Mouse (Mus musculus) embryo, embryonic 10.5 days (tissue): ENCODE results near the gene Vtn.
"Not testable (repeated sequence)": the region's sequence is repeated elsewhere in the genome, so short reads cannot be mapped to it uniquely, and the experiment has no call there.

Experiments
- DNase-seq: peaks from one replicate; pipeline ENCODE4 v3.0.0-alpha.2; 2015; ENCODE audit warnings: low spot score

The Vtn gene

DNA sequence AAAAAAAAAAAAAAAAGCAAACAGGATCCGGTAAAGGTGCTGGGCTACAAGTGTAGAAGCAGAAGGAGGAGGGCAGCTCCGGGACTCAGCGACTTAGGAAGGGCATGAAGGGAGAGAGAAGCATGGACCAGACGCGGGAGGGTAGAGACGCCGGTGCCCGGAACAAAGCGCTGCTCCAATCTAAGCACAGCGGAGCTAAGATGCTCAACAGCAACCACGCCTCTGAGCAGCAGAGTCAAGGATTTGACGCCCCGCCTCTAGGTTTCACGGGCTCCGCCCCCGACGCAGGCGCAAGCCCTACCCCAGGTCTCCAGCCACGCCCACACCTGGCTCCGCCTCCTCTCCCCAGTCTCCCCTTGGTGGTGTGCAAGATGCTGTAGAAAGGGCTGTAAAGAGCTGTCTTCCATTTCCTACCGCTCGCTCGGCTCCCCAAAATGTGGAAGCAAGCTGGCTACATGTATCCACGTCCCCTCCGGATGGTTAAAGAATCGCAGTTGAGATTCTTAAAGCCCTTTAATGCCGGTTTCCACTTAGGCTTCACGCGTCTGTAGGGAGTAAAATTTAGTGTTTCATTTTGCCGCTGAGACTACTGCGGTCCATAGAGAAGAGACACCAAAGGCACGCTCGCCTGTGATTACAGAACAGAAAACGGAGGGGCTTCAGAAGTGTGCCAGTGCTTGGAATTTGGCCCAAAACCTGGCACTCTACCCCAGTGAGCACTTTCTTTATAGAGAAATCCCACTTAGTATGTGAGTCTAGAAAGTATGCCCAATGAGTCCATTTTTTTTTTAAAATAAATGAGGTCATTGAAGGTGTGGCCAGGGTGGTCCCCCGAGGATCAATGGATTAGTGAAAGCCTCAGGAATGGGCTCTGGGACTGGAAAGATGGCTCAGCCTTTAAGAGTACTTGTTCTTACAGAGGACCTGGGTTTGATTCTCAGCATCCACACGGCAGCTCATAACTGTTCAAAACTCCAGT, 1.1 kb upstream of the Vtn start, which contains the start of gene Sarm1:
Gene Sarm1 (minus strand): TSS at position 211 of the 979 bp plus-strand sequence.
- peak; percentile 97 for DNase-seq

DNA sequence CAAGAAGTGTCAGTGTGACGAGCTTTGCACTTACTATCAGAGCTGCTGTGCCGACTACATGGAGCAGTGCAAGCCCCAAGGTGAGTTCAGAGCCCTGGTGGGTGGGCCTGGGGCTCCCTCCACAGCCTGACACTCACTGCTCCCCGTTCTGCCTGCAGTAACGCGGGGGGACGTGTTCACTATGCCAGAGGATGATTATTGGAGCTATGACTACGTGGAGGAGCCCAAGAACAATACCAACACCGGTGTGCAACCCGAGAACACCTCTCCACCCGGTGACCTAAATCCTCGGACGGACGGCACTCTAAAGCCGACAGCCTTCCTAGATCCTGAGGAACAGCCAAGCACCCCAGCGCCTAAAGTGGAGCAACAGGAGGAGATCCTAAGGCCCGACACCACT, 652 bp downstream of the Vtn start:
- DNase-seq, result no peak

DNA sequence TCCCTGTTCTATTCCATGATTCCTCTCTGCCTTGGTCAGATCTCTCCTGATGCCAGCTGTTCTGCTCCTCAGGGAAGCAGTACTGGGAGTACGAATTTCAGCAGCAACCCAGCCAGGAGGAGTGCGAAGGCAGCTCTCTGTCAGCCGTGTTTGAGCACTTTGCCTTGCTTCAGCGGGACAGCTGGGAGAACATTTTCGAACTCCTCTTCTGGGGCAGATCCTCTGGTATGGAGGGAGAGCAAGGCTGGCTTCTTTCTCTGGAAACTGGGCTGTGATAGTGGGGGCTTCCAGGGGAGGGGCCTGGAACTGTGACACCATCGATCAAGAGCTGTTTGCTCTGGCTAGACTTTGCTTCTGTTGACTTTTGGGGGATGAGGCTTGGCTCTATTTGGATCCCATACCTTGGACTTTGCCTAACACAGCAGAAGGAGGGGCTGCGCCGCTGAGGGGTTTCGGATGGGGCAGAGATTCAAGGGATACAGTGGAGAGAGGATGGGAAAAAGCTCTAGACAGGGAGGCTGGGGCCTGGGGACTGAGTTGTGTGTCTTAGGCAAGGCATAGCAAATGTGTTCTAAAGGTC, 1.8 kb downstream of the Vtn start:
- no peak for DNase-seq

DNA sequence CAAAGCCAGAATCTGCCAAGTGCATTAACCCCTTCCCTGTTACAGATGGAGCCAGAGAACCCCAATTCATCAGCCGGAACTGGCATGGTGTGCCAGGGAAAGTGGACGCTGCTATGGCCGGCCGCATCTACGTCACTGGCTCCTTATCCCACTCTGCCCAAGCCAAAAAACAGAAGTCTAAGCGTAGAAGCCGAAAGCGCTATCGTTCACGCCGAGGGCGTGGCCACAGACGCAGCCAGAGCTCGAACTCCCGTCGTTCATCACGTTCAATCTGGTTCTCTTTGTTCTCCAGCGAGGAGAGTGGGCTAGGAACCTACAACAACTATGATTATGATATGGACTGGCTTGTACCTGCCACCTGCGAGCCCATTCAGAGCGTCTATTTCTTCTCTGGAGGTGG, 2.6 kb downstream of the Vtn start:
- DNase-seq, result no peak

DNA sequence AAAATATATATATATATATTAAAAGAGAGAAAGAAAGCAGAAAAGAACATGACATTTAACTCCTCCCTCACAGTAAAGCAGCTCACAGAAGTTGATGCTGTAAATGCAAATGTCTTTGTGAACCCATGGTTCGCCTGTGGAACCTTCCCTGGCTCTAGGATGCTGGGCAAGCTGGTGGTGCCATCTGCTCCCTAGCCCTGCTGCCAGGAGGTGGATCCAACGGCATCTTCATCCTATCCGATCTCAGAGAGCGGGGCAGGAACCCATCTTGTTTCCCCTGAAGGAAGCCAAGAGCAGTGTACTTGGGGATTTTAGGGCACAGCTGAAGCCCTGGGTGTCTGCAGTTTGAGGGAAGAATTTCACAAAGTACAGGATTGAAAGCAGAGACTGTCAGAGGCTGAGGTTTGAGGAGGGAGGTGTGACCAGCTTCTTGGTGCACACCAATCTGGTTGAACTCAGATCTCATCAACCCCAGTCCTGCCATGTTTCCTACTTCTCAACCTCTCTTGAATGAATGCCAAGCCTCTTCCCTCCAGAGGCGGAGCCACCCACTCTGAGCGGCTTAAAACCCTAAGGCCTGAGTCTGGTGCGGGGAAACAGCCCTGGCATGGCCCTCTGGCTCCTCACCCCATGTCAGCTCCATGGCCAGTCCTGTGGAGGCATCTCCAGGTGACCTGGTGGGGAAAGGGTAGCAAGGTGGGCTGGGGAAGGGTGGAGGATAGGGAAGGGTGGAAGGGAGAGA, 4.2 kb downstream of the Vtn start, which contains the start of gene Sebox:
Gene Sebox (plus strand): TSS at position 539 of the 742 bp plus-strand sequence.
- no peak for DNase-seq

DNA sequence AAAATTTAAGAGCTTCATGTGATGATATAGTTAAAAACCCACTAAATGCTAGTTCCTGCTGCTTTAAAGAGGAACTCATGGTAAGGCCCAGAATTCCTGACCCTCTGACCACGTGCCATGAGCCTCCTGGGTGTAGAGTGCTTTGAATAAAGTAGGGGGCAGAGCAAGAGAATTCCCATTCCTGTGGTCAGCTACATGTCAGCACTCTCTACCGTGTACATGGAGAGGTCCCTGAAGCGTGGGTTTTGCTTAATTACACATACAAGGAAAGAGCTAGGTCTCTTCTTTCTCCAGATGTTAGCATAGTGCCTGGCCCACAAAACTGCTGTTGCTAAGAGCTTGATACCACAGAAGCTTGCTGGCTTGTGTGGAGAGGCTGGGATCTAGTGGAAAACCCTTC, 6.5 kb downstream of the Vtn start:
- no peak for DNase-seq

DNA sequence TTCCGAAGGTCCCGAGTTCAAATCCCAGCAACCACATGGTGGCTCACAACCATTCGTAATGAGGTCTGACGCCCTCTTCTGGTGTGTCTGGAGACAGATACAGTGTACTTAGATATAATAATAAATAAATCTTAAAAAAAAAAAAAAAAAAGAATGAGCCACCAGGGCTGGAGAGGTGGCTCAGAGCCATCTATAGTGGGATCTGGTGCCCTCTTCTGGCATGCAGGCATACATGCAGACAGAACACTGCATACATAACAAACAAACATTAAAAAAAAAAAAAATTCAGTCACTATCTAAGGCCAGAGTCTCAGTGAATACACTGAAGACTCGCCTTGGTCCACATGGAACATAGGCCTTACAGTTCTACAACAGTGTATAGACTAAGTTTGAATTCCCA, 10.3 kb downstream of the Vtn start:
- DNase-seq, result peak; percentile 28

DNA sequence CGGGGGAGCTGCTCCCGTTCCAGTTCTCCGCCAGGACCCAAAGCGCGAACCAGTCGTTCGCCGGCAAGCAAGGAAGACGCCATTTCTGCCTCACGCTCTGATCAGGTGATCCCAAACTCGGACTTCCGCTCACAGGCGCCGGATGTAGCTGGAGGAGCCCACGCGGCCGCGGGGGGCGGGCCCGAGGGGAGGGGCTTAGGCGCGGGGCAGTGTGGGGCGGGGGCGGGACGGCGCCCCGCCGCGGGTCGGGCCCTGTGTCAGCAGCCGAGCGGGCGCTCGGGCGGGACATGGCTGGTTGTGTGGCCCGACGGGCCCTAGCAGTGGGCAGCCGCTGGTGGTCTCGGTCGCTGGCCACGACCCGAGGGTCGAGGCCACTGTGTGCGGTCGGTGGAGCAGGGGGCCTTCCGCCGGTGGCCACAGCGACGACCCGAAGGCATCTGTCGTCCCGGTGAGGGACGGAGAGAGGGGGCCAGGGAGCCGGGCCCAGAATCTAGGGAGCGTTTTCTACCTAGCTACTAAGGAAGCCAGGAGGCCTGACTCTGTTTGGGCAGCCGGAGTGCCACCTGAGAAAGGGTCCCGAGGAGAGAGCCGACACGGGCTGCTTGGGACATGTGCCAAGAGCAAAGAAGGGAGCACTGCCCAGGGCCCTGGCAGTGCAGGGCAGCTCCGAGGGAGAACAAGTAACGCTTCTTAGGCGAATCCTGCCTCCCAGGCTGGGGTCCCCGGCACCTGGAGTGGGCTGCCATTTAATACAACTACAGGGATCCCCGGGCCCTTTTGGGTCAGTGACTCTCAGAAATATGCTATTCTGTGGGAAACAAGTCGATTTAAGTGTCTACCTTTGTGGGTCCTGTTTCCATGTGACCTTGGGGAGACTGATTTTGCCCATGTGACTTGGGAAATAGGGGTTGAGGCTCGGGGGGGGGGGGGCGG, 13.4 kb downstream of the Vtn start, which contains the start of the genes Tmem199 and Poldip2:
Gene Tmem199 (minus strand): TSS at position 148 of the 933 bp plus-strand sequence.
Gene Poldip2 (plus strand): TSS at position 169 of the 933 bp plus-strand sequence.
- peak; percentile 96 for DNase-seq

DNA sequence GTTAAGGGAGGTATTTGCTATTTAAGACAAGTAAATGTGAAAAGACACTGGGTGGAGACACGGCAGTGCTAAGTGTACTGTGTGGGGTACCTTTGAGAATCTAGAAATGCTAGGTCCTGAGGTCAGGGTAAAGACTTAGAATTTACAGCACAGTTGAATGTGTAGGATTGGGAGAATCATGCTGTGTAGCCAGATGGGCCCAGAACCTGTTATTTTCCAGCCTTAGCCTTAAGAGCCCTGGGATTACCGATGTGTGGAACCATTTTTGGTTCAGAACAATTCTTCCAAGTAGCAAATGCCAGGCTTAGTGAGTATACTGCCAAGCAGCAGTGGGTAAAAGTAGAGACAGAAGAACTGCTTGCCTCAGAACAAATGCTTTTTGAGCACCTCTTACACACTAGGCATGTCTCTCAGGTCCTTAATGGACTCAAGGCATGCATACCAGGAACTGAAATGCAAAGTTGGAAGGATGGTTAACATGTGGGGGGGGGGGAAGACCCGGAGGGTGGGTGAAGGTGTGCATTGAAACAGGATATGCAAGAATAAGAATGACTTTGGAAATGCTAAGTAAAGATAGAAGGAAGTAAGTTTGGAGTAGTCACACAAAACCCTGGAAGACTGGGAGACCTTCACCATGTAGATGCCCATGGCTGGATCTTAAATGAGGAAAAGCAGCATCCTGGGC, 14.4 kb downstream of the Vtn start:
- no peak for DNase-seq

DNA sequence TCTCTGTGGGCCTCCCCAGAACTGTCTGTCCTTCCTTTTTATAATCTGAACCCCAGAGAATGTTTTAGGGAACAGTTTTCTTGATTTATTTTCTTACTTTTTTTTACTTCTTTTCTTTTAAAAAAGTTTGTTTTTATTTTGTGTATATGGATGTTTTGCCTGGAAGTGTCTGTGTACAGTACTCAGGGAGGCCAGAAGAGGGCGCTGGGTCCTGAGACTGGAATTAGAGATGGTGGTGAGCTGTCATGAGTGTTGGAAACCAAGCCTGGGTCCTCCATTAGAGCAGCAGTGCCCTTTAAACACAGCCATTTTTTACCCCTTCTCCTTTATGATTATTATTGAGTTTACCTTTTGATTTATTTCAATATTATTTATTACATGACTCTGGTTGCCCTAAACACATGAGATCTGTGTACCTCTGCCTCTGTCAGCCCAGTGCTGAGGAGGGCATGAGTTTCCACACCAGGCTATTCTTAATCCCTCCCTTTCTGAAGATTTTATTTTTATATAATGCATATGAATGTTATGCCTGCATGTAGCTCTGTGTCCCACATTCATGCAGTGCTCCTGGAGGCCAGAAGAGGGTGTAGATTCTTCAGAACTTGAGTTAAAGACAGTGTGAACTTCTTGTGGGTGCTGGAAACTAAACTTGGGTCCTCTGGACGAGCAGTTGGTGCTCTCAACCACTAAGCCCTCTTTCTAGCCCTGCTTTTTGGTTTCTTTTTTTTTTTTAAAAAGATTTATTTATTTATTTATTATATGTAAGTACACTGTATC, 16.8 kb downstream of the Vtn start:
- peak; percentile 30 for DNase-seq

DNA sequence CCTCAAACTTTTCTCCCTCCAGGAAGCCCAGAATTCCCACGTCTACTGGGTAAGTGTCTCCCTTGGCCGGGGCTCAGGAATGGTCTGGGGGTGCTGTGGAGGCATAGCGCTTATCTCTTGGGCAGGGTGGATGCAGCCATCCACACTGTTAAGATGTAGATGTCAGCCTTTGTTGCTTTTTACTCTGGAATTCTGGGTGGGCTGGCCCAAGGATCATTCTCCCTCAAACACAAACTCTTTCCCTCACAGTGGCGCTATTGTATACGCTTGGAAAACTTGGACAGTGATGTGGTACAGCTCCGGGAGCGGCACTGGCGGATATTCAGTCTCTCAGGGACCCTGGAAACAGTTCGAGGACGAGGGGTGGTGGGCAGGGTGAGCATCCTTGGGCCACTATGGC, 20.0 kb downstream of the Vtn start:
- DNase-seq, result no peak

DNA sequence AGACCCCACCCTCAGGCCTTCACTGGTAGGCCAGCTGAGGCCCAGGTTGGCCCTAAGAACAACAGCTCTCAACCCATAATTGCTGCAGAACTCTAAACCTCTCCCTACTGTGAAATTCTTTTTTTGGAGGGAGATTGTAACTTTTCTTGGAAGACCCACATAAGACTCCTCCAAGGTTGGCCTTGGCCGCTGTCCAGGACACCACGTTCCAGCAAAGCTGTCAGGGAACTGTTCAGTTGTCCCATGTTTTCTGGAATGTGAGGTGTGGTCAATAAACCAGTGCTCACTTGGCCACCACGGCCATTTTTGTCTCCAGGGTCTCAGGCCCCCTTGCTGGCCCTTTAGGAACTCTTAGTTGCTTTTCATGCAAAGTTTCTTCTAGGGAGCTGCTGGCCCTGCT, 23.0 kb downstream of the Vtn start:
- no peak for DNase-seq

DNA sequence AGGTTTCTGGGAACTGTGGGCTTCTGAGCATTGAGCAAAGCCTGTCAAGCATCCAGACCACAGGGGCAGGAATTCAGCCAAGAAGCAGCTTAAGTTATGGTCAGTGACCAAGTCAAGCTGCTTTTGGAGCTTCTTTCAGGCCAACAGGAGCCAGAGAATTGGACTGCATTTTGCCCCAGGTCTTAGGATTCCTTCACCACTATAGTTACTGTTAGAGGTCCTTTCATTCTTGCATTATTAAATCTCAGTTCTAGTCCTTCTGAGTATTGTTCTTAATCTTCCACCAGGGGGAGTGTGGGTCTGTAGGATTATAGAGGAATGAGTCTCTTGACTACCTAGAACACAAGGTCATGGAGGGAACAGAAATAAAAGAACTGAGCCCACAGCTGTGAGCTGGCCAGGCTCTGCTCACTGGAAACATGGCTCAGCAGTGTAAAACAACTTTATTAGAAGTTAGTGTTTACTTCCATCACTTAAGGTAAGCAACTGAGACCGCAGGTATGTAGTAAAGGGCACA, 23.6 kb downstream of the Vtn start:
- DNase-seq, result peak; percentile 29

DNA sequence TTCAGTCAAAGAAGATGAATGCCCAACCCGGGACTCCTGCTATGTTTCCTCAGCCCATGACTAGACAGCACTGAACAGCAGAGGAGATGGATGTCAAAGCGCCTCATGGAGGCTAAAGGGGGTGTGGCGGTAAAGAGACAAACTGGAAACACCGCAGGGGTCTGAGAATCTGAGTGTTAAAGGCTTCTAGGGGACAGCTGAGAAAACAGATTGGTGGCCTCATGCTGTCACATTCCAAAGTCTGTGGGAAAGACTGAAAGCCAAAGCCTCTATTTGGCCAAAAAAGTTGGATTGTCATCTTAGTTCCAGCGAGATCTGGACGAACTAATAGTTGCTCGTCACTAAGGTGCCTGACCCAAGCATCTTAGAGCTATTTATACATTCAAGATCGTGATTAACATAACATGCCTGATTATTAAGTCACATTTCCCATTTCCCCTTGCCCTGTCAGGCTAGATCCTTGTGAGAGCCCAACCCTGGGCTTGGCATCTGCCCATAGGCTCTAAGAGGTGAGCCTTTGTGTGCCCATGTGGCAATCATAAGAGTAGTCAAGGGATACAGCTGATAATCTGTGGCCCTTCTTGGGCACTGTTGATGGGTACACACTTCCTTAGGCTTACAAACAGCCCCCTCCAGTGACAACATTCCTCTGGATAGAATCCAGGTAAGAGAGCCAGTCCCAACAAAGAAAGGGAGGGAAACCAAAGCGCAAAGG, 24.5 kb downstream of the Vtn start:
- peak; percentile 47 for DNase-seq

DNA sequence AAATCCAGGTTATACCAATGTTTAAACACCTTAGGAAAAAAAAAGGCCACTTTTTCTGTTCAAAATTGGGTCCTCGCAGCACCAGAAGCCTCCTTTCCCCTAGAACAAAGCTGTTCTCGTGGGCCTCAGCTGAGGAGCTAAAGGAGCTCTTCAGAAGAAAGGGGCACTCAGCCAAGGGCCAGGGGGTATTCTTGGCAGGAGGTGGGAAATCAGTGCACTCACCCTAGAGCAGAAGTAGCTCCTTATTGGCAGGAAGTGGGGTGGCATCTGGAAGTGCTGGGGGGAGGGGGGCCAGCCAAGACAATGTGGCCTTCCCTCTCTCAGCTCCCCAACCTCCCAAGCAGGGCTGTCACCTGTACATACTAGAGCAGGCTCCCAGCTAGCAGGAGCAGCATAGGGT, 25.9 kb downstream of the Vtn start:
- no peak for DNase-seq

DNA sequence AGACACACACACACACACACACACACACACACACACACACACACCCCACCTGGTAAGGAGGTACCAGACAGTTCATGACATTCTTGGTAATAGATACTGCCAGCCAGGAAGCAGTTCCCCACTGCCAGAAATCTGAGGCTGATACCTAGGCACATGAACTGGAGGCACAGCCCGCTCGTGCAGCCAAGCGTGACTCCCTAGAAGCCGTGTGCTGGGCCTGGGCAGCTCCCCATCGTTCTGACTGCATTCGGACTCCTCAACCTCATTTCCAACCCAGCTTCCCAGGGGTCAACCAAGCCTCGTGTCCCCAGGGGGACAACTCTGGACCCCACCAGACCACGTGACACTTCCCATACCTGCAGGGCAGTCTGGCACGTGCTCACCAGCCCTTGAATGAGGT, 29.8 kb downstream of the Vtn start:
- DNase-seq, result no peak

DNA sequence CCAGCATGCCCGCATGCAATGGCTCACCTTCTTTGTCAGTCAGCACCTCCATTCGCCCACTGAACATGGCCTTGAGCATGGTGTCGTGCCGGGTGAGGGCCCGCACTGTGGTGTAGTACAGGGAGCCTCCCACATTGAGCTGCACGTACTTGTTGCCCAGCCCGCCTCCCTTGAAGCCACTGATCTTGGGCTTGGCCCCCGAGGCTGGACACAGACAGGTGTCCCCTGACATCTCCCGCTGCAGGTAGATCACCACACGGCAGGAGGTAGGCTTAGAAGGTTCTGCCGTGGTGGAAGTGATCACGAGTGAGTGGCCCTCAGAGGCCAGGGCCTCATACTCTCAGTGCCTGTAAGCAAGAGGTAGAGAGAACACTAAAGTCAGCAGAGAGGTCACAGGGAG, 31.1 kb downstream of the Vtn start:
- DNase-seq, result no peak

DNA sequence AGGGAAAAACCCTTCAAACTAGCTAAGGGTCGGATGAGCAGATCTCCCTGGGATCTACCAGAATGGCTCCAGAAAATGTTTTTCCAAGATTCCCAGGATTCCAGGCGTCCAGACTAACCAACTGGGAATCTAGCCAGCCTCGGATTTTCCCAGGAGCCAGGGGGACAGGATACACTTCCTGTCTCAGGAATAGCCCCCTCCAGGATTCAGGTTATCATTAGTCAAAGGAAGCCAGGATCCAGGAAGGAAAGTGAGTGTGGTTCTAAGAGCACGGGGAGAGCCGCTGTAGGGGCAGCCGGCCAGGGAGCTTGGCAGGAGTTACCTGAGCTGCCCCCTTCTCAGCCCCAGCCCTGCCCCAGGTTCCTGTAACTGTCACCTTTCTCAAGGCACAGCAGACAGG, 32.2 kb downstream of the Vtn start:
- no peak for DNase-seq

DNA sequence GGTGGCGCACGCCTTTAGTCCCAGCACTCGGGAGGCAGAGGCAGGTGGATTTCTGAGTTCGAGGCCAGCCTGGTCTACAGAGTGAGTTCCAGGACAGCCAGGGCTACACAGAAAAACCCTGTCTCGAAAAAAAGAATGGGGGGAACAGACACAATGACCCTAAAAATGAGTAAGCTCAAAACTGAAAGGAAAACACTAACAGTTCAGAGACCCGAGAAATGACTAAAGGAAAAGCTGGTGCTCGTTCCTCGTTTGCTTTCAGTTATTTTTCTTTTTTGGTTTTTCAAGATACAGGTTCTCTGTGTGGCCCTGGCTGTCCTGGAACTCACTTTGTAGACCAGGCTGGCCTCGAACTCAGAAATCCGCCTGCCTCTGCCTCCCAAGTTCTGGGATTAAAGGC, 32.6 kb downstream of the Vtn start:
- DNase-seq, result not testable (repeated sequence)
